ENCODE assay signal across 19 mouse cellular contexts in the genomic region with DNA sequence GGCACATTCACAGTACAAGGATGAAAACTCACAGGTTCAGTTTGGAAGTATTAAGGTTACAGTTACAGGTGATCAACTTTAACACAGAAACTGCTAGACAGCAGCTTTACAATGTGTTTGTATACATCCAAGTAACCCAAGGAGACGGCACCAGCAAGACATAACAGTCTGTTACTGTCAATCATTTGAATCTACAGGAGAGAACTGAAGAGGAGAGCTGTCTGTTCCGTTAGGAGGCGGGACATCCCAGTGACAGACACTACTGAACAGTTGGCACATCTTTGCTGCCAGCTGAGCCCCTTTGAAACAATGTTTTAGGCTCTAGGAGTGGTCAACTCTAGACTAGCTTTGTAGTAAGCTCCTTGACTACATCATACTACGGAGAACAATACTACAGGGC.
"Had no signal": no experiment of that assay in that cellular context is flagged by ENCODE, and none has a peak within 500 bp of the region (broad histone marks: within the 10 kb centered on the region; RNA-seq: fewer than 3 reads in every experiment).

No protein-coding gene starts in this region.

- H3K27ac ChIP-seq: lung, embryonic 15.5 days; macrophage; midbrain, embryonic 13.5 days; midbrain, embryonic 15.5 days; neural tube, embryonic 12.5 days had no signal

- DNase-seq: lung, adult 2 months; lung, postnatal 14 days; lung, postnatal 36 days; retina, postnatal 1 day; right cerebral cortex, adult 18-20 months; right cerebral cortex, postnatal 25 days; right cerebral cortex, postnatal 4 days; spleen, adult 18-20 months; thymus, adult 18-20 months; thymus, postnatal 14 days; thymus, postnatal 36 days had no signal

- H3K4me3 ChIP-seq: lung, embryonic 15.5 days; megakaryocyte, embryonic 14.5 days; midbrain, embryonic 13.5 days; midbrain, embryonic 15.5 days; neural tube, embryonic 12.5 days had no signal

- H3K4me2 ChIP-seq: lung, embryonic 15.5 days; midbrain, embryonic 11.5 days; midbrain, embryonic 13.5 days; midbrain, embryonic 15.5 days; neural tube, embryonic 12.5 days had no signal

- H3K4me1 ChIP-seq: lung, embryonic 15.5 days; midbrain, embryonic 13.5 days; midbrain, embryonic 15.5 days; neural tube, embryonic 12.5 days had no signal

- H3K9ac ChIP-seq: lung, embryonic 15.5 days; midbrain, embryonic 13.5 days; midbrain, embryonic 15.5 days; neural tube, embryonic 12.5 days had no signal

- H3K27me3 ChIP-seq: lung, embryonic 15.5 days; megakaryocyte, embryonic 14.5 days; midbrain, embryonic 13.5 days; midbrain, embryonic 15.5 days; neural tube, embryonic 12.5 days had no signal

- ATAC-seq: lung, postnatal 0 days; midbrain, embryonic 13.5 days; midbrain, embryonic 15.5 days had no signal

- H3K9me3 ChIP-seq: lung, embryonic 15.5 days; megakaryocyte, embryonic 14.5 days; midbrain, embryonic 13.5 days; midbrain, embryonic 15.5 days; neural tube, embryonic 12.5 days had no signal
